In the genomic region with DNA sequence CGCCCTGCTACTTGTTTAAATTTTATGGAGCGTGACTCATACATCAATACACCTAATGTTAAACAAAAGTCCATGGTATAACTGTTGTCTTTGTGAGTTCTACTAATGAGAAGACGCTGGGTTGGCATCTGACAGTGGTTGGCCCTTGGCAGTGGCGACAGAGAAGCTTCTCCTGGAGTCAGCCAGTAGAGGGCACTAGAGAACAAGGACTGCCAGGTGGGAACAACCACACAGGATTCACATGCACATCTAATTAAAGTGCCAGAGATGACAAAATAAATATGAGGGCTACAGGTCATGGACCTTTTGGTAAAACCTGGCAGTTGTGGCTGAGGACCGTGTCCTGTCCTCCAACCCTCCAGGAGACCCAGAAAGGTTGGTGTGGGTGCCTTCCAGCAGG, we compare ENCODE assay signal across 9 mouse cellular contexts. TPM values are rescaled to one million over a fixed set of nuclear protein-coding genes. Genes with fewer than 3 reads are reported as not detected.
DNase-seq lines count a peak whose midpoint lies in the region; ATAC-seq and TF ChIP-seq lines count a peak whose summit lies in the region.
"Had no signal": no experiment of that assay in that cellular context is flagged by ENCODE, and none has a peak within 500 bp of the region (broad histone marks: within the 10 kb centered on the region; RNA-seq: fewer than 3 reads in every experiment).

No protein-coding gene starts in this region.

- no peak overlapping the region for H3K4me3 ChIP-seq in midbrain, embryonic 10.5 days
- H3K4me3 ChIP-seq in midbrain, embryonic 11.5 days (ENCODE audit: low read depth, low read length): no peak overlapping the region
- H3K4me3 ChIP-seq in cerebellum, adult 2 months (replicated peaks; ENCODE audit: insufficient read depth, low read depth, low read length): no peak overlapping the region

- in situ Hi-C loops in Patski (cut with MboI; ENCODE audit: low pct_unique_long_range_greater_than_20kb): loop anchor here (10.0 kb wide), 1 partner anchor 346 kb away; no protein-coding TSS in a partner anchor

- no peak for TF ChIP-seq POLR2A in cerebellum, adult 2 months (IDR thresholded peaks at IDR 0.05; ENCODE audit: borderline replicate concordance, insufficient read depth, low read length)

- CTCF ChIA-PET in Patski (lab: Charles Lee): no interaction called here

- no peaks in the 10 kb centered on the region for H3K36me3 ChIP-seq in midbrain, embryonic 10.5 days
- no peaks in the 10 kb centered on the region for H3K36me3 ChIP-seq in midbrain, embryonic 11.5 days (ENCODE audit: control insufficient read depth, insufficient read depth, low read length)

- H3K4me2 ChIP-seq in midbrain, embryonic 11.5 days: no peak overlapping the region

- no peaks in the 10 kb centered on the region for H3K9me3 ChIP-seq in midbrain, embryonic 10.5 days (replicated peaks)
- no peaks in the 10 kb centered on the region for H3K9me3 ChIP-seq in midbrain, embryonic 11.5 days (ENCODE audit: control insufficient read depth, low read length)

- peak; percentile 79 for TF ChIP-seq CTCF in Patski (IDR thresholded peaks at IDR 0.05)
- peak; percentile 87 for TF ChIP-seq CTCF in cerebellum, adult 2 months (IDR thresholded peaks at IDR 0.05; ENCODE audit: borderline replicate concordance, insufficient read depth, low read depth, low read length)

- no peak overlapping the region for H3K9ac ChIP-seq in midbrain, embryonic 11.5 days (ENCODE audit: low read length)

- POLR2A ChIA-PET in Patski (lab: Charles Lee): no interaction called here

- ATAC-seq in midbrain, embryonic 11.5 days (ENCODE audit: low FRiP score): no peak
- no peak for ATAC-seq in Patski
- ATAC-seq in granulocyte monocyte progenitor cell, adult 5-6 weeks (replicated peaks; ENCODE audit: poor library complexity, severe bottlenecking): peak; percentile 70

- DNase-seq in midbrain, embryonic 10.5 days (ENCODE audit: low spot score): peak; percentile 52
- DNase-seq in midbrain, embryonic 11.5 days (ENCODE audit: low spot score, missing footprints): no peak
- no peak for DNase-seq in Patski (ENCODE audit: low read depth, low spot score)
- peak; percentile 79 to 83 for DNase-seq in cerebellum, adult 2 months
- DNase-seq in left cerebral cortex, postnatal 4 days: peak; percentile 64
- peak; percentile 87 for DNase-seq in retina, embryonic 14.5 days (ENCODE audit: low spot score)
- DNase-seq in yolk sac, embryonic 10.5 days (ENCODE audit: low spot score): peak; percentile 35

- H3K4me1 ChIP-seq in midbrain, embryonic 10.5 days: no peaks in the 10 kb centered on the region
- H3K4me1 ChIP-seq in midbrain, embryonic 11.5 days (ENCODE audit: control insufficient read depth, insufficient read depth, low read length): no peaks in the 10 kb centered on the region
- peaks cover 8% of the 10 kb centered on the region; the same call in 1 of the 2 replicates for H3K4me1 ChIP-seq in cerebellum, adult 2 months (ENCODE audit: control insufficient read depth, insufficient read depth, low read length)

- H3K27me3 ChIP-seq in midbrain, embryonic 10.5 days (ENCODE audit: low read depth, poor library complexity, severe bottlenecking): no peaks in the 10 kb centered on the region
- H3K27me3 ChIP-seq in midbrain, embryonic 11.5 days (ENCODE audit: control insufficient read depth, insufficient read depth, low read length): no peaks in the 10 kb centered on the region
- H3K27me3 ChIP-seq in Patski: peaks cover 2% of the 10 kb centered on the region
- H3K27me3 ChIP-seq in cerebellum, adult 2 months (ENCODE audit: control insufficient read depth, insufficient read depth, low read length): no peaks in the 10 kb centered on the region

- H3K27ac ChIP-seq in midbrain, embryonic 10.5 days (replicated peaks): no peak overlapping the region
- no peak overlapping the region for H3K27ac ChIP-seq in midbrain, embryonic 11.5 days (ENCODE audit: low read depth, low read length)
- H3K27ac ChIP-seq in cerebellum, adult 2 months (ENCODE audit: insufficient read depth, low read length): no peak overlapping the region

- 22% methylated on average over 5 of the region's 5 CpGs for WGBS in midbrain, embryonic 10.5 days
- whole genome bisulfite sequencing in midbrain, embryonic 11.5 days: 15% methylated on average over 5 of the region's 5 CpGs
- 29% methylated on average over 5 of the region's 5 CpGs for WGBS in cerebellum, adult 2 months

- intact Hi-C loops in left cerebral cortex, postnatal 4 days (cut with DNase I): no loop called here

RNA-seq across cellular contexts. Expression of a gene that starts 5.7 kb away (rescaled TPM):
- not detected in 2 replicates for polyA plus RNA-seq in midbrain, embryonic 10.5 days (2016; fragmentation: Nextera tagmentation; extraction: Ambion mirVana)
- polyA plus RNA-seq in midbrain, embryonic 11.5 days (2014; fragmentation: Nextera tagmentation; extraction: Ambion mirVana): not detected in 2 replicates
- not detected for polyA plus RNA-seq in Patski (2021)
- polyA plus RNA-seq in cerebellum, adult 2 months (2012; rRNA removed): not detected in 2 replicates
- total RNA-seq in granulocyte monocyte progenitor cell, adult 5-6 weeks (2014; fragmentation: Nextera tagmentation): not detected in 2 replicates
- total RNA-seq in granulocyte monocyte progenitor cell, adult 5-6 weeks (2017): not detected in 2 replicates
- total RNA-seq in left cerebral cortex, postnatal 4 days (2021): not detected
- total RNA-seq: gastrocnemius, postnatal 36 days had no signal

RNA-seq across cellular contexts. Expression of a gene that starts 9.0 kb away (rescaled TPM):
- polyA plus RNA-seq in midbrain, embryonic 10.5 days (2016; fragmentation: Nextera tagmentation; extraction: Ambion mirVana): 1.2 TPM in 1 of 2 replicates, not detected in the other
- polyA plus RNA-seq in midbrain, embryonic 11.5 days (2014; fragmentation: Nextera tagmentation; extraction: Ambion mirVana): 0.50 and 1.7 TPM in 2 replicates
- not detected for polyA plus RNA-seq in Patski (2021)
- 0.77 and 1.2 TPM in 2 replicates for polyA plus RNA-seq in cerebellum, adult 2 months (2012; rRNA removed)
- not detected in 2 replicates for total RNA-seq in granulocyte monocyte progenitor cell, adult 5-6 weeks (2014; fragmentation: Nextera tagmentation)
- total RNA-seq in granulocyte monocyte progenitor cell, adult 5-6 weeks (2017): not detected in 2 replicates
- not detected for total RNA-seq in left cerebral cortex, postnatal 4 days (2021)
- total RNA-seq: gastrocnemius, postnatal 36 days had no signal

RNA-seq across cellular contexts. Expression of a gene that starts 26.7 kb away (rescaled TPM):
- not detected in 2 replicates for polyA plus RNA-seq in midbrain, embryonic 10.5 days (2016; fragmentation: Nextera tagmentation; extraction: Ambion mirVana)
- not detected in 2 replicates for polyA plus RNA-seq in midbrain, embryonic 11.5 days (2014; fragmentation: Nextera tagmentation; extraction: Ambion mirVana)
- not detected for polyA plus RNA-seq in Patski (2021)
- polyA plus RNA-seq in cerebellum, adult 2 months (2012; rRNA removed): not detected in 2 replicates
- total RNA-seq in granulocyte monocyte progenitor cell, adult 5-6 weeks (2014; fragmentation: Nextera tagmentation): not detected in 2 replicates
- total RNA-seq in granulocyte monocyte progenitor cell, adult 5-6 weeks (2017): not detected in 2 replicates
- not detected for total RNA-seq in left cerebral cortex, postnatal 4 days (2021)
- total RNA-seq: gastrocnemius, postnatal 36 days had no signal

Comparison
In these comparisons a context has a peak if more than half of its experiments do, and no peak if none do; other contexts are left out.
1. DNase-seq: peak in midbrain, embryonic 10.5 days (single experiment), cerebellum, adult 2 months (2 of 2), left cerebral cortex, postnatal 4 days (single experiment), retina, embryonic 14.5 days (single experiment) and yolk sac, embryonic 10.5 days (single experiment); none in midbrain, embryonic 11.5 days (single experiment) and Patski (single experiment).